Mouse (Mus musculus): ENCODE results near the gene Kcnab1.
"Not testable (repeated sequence)": the region's sequence is repeated elsewhere in the genome, so short reads cannot be mapped to it uniquely, and the experiment has no call there.

Kcnab1 gene

GRCm38 (mm10) chr3:65372552-65372951, 263.4 kb downstream of the Kcnab1 start:
- DNase-seq: no peak

GRCm38 (mm10) chr3:65373594-65374182, 264.5 kb downstream of the Kcnab1 start:
- DNase-seq: no peak

DNA sequence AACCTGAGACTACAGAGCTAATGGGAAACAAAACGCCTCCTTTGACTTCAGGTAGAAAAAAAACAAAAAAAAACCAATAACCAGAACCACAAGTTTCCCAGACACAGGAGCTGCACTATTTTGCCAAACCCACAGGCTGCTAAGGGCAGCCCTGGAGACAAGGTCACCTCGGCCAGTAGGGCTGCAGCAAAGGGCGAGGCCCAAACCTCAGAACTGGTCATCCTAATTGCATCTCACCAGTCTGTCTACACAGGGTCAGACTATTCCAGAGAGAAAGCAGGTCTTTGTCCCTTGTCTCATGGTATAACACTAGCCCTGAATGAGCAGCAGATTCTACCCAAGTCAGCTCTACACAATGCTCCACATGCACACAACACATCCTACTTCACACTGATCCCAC, 265.5 kb downstream of the Kcnab1 start:
- DNase-seq: no peak

DNA sequence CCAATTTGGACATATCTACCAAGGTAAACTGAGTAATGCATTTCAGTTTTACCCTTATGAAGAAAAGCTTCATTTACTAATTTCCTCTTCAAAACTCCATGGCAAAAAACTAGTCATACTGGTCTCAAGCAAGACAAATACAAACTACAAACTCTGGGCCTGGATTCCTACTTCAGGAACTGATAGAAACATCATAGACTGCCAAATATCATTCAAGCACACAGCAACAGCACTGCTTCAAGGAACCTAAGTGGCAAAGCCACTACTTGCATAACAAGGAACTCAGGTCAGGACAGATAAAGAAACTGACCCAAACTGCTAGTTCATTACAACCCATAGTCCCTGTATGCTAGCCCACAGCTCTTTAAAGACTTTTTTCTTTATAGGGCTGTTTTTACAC, 269.5 kb downstream of the Kcnab1 start:
- DNase-seq: no peak

GRCm38 (mm10) chr3:65379884-65380539, 270.8 kb downstream of the Kcnab1 start:
- DNase-seq: no peak

- DNase-seq: no peak
These were observed 271.9 kb downstream of the Kcnab1 start for GRCm38 (mm10) chr3:65381094-65381493.

DNA sequence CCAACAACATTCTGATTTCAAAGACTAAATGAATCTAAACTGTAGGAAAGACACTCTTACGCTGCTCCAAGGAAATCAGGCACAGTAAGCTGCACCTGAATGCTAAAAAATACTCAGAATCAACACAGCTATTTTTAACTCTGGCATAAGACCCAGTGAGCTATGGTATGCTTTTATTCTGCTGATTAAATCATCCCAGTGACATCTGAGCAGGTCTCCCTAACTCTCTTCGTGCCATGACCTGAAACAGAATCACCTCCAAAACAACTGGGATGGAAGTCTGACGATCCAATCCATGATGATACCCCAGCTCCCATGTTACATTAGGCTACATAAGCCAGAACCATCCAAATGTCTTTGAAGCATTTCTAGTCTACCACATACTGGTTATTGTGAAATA, 275.2 kb downstream of the Kcnab1 start:
- DNase-seq: no peak

DNA sequence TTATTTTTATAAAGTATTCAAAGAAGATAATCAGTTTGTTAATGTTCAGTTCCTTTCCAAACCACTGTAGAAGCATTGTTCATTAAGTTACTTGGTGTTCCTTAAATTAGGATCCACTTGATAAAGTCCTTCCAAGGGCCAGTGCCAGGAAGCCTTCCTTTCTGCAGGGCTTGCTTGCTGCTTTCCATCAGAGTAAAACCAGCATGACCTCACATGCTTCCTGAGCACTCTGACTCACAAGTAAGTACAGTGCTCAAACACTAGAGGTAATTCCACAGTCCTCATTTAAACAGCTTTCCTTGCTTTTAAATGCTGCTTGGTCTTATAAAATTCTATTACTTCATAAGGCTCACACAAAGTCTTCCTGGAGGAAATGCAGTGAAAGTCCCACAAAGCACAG, 276.6 kb downstream of the Kcnab1 start:
- no peak for DNase-seq

GRCm38 (mm10) chr3:65391222-65391783, 282.1 kb downstream of the Kcnab1 start:
- DNase-seq: no peak

DNA sequence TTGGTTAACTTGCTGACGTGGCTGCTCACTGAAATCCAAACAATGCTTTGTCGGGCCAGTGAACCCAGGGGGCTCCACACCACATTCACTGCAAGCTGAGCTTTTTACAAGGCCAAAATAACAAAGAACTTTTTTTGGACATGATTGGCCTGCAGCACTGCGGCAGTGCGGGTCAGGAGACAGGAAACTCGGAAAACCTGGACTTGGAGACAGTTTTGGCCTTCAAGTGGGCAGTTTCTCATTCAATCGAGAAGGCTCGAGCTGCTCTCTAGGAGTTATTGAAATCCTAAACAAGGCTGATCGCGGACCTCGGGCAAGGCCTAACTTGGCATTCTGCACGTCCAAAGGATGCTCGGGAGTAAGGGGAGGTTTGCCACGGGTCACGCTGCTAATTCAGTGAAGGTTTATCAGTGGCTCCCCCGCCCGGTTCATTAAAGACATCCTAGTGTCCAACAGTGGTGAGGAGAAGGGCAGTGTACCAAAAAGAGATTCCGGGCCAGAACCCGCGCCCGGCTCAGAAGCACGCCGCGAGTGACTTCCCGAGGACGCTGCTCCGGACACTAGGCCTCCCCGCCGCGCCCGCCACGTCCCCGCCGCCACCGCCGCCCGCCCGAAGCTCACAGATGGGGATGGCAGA, 282.7 kb downstream of the Kcnab1 start:
- no peak for DNase-seq

GRCm38 (mm10) chr3:65392421-65392817, 283.2 kb downstream of the Kcnab1 start, which contains the start of gene Ssr3:
TSS of gene Ssr3 (minus strand) at chr3:65392623.
- DNase-seq: peak; percentile 98

- DNase-seq: not testable (repeated sequence)
These were observed 285.9 kb downstream of the Kcnab1 start for GRCm38 (mm10) chr3:65395111-65395510.

- DNase-seq: no peak
These were observed 287.8 kb downstream of the Kcnab1 start for GRCm38 (mm10) chr3:65396835-65397504.

DNA sequence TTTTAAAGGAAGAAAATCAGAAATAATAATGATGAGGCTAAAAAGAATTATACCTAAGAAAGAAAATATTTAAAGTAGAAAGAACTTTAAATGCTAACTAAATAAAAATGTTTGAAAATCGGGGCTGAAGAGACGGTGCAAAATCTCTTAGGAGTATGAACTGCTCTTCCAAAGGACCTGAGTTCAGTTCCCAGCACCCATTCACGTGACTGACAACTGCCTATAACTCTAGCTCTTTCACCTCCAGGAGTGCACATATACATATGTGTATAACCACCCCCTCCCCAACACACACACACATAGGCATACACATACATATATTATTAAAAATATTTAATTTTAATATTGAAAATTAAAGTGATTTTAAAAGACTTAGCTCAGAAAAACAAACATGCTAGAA, 288.4 kb downstream of the Kcnab1 start:
- DNase-seq: no peak

GRCm38 (mm10) chr3:65405781-65406180, 296.6 kb downstream of the Kcnab1 start:
- DNase-seq: no peak

DNA sequence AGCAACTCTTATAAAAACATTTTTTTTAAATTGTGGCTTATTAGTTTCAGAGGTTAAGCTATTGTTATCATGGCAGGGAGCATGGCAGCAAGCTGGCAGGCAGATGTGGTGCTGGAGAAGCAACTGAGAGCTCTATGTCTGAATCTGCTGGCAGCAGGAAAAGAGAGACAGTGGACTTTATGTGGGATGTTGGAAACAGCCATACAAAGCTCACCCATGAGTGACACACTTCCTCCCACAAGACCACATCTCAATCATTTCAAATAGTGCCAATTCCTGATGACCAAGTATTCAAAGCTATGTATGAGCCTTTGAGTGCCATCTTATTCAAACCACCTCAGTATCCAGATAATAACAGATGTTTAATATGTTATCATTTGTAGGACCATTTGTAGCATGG, 298.7 kb downstream of the Kcnab1 start:
- DNase-seq: no peak

GRCm38 (mm10) chr3:65416571-65416970, 307.4 kb downstream of the Kcnab1 start:
- DNase-seq: no peak

DNA sequence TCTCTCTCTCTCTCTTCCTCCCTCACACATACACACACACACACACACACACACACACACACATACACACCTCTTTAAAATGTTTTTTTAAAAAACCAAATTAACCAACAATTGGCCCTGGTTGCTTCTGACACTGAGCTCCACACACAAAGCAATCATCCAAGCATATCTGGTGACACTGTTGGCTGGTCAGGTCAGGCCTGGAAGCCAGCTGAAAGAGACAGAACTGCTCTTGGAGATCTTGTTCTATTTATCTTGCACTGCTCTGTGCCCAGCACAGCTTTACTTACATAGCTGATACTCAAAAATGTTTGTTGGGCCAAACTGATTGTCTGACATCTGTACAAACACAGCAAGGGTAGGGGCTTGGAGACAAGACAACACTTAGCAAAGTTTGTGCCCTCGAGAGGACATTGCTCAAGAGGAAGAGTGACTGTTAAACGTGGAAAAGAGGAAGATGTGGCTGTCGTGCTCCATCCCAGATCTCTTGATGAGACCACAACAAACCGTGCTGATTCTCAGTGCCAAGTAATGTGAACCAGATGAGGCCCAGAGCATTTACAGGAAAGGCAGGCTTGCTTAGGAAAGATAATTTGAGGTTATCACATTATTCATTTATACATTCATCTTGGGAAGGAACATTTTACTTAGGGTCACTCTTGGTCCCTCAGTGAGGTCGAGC, 308.9 kb downstream of the Kcnab1 start:
- no peak for DNase-seq

DNA sequence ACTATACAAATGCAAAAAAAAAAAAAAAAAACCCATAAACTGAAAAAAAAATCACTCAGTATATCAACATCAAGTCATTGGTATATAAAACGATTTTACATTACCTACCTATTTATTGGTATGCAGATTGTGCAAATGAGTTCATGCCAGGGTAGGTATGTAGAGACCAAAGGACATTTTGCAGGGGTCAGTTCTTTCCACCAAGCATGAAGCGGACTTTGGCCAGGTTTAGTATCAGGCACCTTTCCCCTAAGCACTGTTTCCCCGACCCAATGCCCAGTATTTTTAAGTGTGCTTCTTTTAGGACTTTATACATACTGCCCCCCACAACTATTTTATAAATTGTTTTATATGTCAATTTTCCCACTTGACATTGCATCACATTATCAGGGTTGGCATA, 310.5 kb downstream of the Kcnab1 start:
- peak; percentile 24 for DNase-seq
